Mouse (Mus musculus): ENCODE measurements around the gene Rbbp6. TPM values are rescaled to one million over a fixed set of nuclear protein-coding genes. Genes with fewer than 3 reads are reported as not detected.

Rbbp6 gene
- total RNA-seq (2021), result 10 to 100 TPM; 40.5 to 42.2 TPM
- long read RNA-seq, experiment 1, full-length matches to known transcripts, result 19 of 27 reads
- long read RNA-seq, experiment 1, partial matches to known transcripts, result 2 of 27 reads
- long read RNA-seq, experiment 1, other reads (novel, unspliced or antisense), result 6 of 27 reads
- long read RNA-seq, experiment 2, full-length matches to known transcripts, result 25 of 31 reads
- long read RNA-seq, experiment 2, partial matches to known transcripts, result 1 of 31 reads
- long read RNA-seq, experiment 2, other reads (novel, unspliced or antisense), result 5 of 31 reads

GRCm38 (mm10) chr7:122965386-122965785 is at the start of gene Rbbp6:
Gene Rbbp6 (plus strand): TSS chr7:122965686.
- no peak for DNase-seq
- intact Hi-C loops (cut with DNase I), result no loop called here

GRCm38 (mm10) chr7:122919728-122920582 is 45.5 kb upstream of the Rbbp6 start:
- intact Hi-C loops (cut with DNase I), result loop anchor here (1.0 to 5.0 kb wide), 5 partner anchors 98 to 673 kb away; no protein-coding TSS in a partner anchor
- peak; percentile 26 to 53 for DNase-seq

GRCm38 (mm10) chr7:122921537-122921936 is 43.9 kb upstream of the Rbbp6 start:
- DNase-seq, result peak in 1 of 2 experiments; percentile 19
- intact Hi-C loops (cut with DNase I), result loop anchor here (2.0 to 5.0 kb wide), 3 partner anchors 99 to 674 kb away; no protein-coding TSS in a partner anchor

GRCm38 (mm10) chr7:122924256-122924655 is 41.2 kb upstream of the Rbbp6 start:
- DNase-seq, result no peak
- intact Hi-C loops (cut with DNase I), result loop anchor here (5.0 kb wide), 2 partner anchors 102 to 677 kb away; no protein-coding TSS in a partner anchor

GRCm38 (mm10) chr7:122930494-122930893 is 35.0 kb upstream of the Rbbp6 start:
- intact Hi-C loops (cut with DNase I), result loop anchor here (5.0 kb wide), 1 partner anchor 678 kb away; no protein-coding TSS in a partner anchor
- DNase-seq, result peak; percentile 16 to 42

GRCm38 (mm10) chr7:122932171-122932570 is 33.3 kb upstream of the Rbbp6 start:
- no peak for DNase-seq
- intact Hi-C loops (cut with DNase I), result loop anchor here (5.0 kb wide), 1 partner anchor 680 kb away; no protein-coding TSS in a partner anchor

GRCm38 (mm10) chr7:122936626-122937025 is 28.9 kb upstream of the Rbbp6 start:
- no peak for DNase-seq
- intact Hi-C loops (cut with DNase I), result no loop called here

- no peak for DNase-seq
- intact Hi-C loops (cut with DNase I), result no loop called here
Measured at GRCm38 (mm10) chr7:122938197-122938596, 27.3 kb upstream of the Rbbp6 start.

- no peak for DNase-seq
- intact Hi-C loops (cut with DNase I), result no loop called here
Measured at GRCm38 (mm10) chr7:122939181-122939580, 26.3 kb upstream of the Rbbp6 start.

GRCm38 (mm10) chr7:122940371-122941075 is 25.0 kb upstream of the Rbbp6 start:
- intact Hi-C loops (cut with DNase I), result no loop called here
- DNase-seq, result no peak

GRCm38 (mm10) chr7:122942111-122942510 is 23.4 kb upstream of the Rbbp6 start:
- no peak for DNase-seq
- intact Hi-C loops (cut with DNase I), result no loop called here

GRCm38 (mm10) chr7:122945149-122945548 is 20.3 kb upstream of the Rbbp6 start:
- peak; percentile 79 to 87 for DNase-seq
- intact Hi-C loops (cut with DNase I), result loop anchor here (5.0 kb wide), 1 partner anchor 522 kb away; no protein-coding TSS in a partner anchor

GRCm38 (mm10) chr7:122949268-122949667 is 16.2 kb upstream of the Rbbp6 start:
- intact Hi-C loops (cut with DNase I), result loop anchor here (5.0 kb wide), 1 partner anchor 518 kb away; no protein-coding TSS in a partner anchor

GRCm38 (mm10) chr7:122951464-122951863 is 14.0 kb upstream of the Rbbp6 start:
- intact Hi-C loops (cut with DNase I), result no loop called here

More at GRCm38 (mm10) chr7:122949268-122949667, 16.2 kb upstream of the Rbbp6 start:
- DNase-seq, result no peak

GRCm38 (mm10) chr7:122952066-122952465 is 13.4 kb upstream of the Rbbp6 start:
- no peak for DNase-seq
- intact Hi-C loops (cut with DNase I), result no loop called here

More at GRCm38 (mm10) chr7:122951464-122951863, 14.0 kb upstream of the Rbbp6 start:
- DNase-seq, result no peak

GRCm38 (mm10) chr7:122954451-122955225 is 10.8 kb upstream of the Rbbp6 start:
- intact Hi-C loops (cut with DNase I), result no loop called here

GRCm38 (mm10) chr7:122955226-122955955 is 10.1 kb upstream of the Rbbp6 start:
- intact Hi-C loops (cut with DNase I), result no loop called here
- peak; percentile 30 to 58 for DNase-seq

More at GRCm38 (mm10) chr7:122954451-122955225, 10.8 kb upstream of the Rbbp6 start:
- no peak for DNase-seq

GRCm38 (mm10) chr7:122968751-122969150 is 3.3 kb downstream of the Rbbp6 start:
- DNase-seq, result no peak
- intact Hi-C loops (cut with DNase I), result no loop called here
